Mouse (Mus musculus) embryo, embryonic 10 days (tissue): ENCODE measurements around the gene Txndc16.

Experiments used
- DNase-seq: peaks from one replicate; pipeline ENCODE4 v3.0.0-alpha.2; 2015; ENCODE audit warnings: low spot score

Gene Txndc16

DNA sequence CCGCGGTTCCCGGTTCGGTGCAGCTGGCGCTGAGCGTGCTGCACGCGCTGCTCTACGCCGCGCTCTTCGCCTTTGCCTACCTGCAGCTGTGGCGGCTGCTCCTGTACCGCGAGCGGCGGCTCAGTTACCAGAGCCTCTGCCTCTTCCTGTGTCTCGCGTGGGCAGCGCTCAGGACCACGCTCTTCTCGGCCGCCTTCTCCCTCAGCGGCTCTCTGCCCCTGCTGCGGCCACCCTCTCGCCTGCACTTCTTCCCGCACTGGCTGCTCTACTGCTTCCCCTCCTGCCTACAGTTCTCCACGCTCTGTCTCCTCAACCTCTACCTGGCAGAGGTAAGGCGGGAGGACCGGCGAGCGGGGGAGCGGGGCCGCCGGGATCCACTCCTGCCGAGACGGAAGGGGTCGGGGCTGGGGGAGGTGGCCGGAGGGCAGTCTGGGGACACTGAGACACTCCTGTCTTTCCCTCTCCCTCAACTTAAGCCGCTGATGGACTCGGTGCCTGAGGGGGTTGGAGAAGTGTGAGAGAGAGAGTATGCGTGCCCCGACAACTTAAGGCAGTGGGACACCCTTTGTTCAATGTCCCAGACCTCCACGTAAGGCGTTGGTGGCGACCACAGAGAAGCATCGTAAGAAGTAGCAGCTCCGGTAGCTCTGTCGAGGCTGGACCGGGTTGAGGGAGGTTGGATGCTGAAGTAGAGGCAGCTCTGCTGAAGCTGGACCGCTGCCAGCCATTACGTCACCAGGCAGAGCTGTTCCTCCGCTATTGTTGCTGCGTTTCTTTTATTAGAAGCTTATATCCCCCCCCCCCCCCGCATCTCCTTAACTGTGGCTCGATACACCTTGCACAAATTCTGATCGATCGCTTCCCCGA lies at the start of gene Txndc16:
Gene Txndc16, minus strand, starts transcription at position 239 of the 867 bp plus-strand sequence.
- DNase-seq, result peak; percentile 79

DNA sequence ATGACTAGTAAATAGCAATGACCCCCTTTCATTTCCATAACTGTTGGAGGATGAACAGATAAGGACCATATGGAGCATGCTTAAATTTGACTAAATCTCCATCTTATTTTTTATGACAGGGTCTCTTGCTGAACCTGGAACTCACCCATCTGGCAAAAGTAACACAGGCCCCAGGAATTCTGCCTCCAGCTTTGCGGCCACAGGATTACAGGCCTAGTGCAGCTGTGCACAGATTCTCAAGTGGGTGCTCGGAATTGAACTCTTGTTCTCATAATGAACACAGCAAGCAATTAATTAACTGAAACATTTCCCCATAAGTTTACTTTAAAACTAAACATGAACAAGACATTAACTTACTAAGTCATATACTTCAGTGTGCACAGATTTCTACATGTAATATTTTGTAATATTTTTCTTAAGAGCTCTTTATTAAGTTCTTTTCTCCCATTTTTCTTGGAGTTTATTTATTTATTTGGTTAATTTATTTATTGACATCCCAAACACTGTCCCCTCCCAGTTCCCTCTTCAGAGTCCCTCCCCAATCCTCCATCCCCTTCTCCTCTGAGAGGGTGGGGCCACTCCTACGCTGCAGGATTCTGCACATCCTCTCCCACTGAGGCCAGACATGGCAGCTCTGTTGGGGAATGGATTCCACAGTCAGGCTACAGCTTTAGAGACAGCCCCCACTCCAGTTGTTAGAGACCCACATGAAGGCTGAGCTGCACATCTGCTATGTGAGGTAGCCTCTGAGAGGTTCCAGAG lies 43.9 kb upstream of the Txndc16 start:
- DNase-seq, result no peak

DNA sequence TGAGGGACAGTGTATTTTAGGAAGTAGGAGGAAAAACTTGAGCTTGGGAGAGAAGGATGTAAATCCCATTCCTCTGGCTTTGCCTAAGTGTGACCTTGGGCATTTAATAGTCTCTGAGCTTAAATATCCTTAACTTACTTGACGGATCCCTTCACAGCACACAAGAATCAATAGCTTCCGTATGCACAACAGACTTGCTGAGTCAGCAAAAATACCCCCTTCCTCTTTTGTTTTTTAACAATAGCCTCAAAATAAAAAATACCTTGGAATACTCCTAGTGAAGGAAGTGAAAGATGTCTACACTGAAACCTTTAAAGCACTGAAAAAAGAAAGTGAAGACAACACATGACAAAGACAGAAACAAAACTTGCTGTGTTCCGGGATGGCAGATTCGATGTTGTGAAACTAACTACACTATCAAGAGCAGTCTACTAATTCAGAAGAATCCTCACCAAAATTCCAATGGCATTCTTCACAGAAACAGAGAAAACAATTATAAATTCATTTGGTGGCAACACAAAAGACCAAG lies 31.5 kb upstream of the Txndc16 start:
- DNase-seq, result no peak

DNA sequence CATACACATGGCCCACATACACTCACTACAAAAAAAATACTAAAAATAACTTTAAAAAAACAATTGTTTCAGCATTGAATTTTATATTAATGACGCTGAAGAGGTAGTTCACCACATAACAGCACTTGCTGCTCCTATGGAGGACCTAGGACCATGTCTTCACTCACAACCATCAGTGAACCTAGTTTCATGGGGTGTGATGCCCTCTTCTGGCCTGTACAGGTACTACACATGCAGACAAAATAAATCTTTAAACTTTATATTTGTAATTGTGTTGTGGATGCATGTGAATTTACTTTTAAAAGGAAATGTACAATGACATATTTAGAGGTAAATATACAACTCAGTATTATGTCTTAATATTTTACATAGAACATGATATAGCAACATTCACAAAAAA lies 21.5 kb upstream of the Txndc16 start:
- no peak for DNase-seq

DNA sequence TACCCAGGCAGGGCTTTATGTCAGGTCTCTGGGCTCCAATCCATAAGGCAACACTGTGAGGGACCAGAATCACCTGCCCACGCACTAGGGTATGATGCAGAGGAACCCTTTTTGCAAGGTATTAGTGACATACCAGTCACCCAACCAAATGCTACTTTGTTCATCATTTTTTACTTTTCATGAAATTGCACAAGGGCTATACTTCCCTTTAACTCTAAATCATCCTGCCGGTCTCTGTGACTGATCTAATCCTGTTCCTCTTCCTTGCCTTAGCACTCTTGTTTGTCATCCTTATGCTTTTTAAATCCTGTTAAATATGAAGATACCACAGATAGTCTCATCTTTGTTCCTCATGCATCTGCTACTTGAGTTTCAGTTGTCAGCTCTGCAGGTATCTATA lies 18.9 kb upstream of the Txndc16 start:
- DNase-seq, result no peak

DNA sequence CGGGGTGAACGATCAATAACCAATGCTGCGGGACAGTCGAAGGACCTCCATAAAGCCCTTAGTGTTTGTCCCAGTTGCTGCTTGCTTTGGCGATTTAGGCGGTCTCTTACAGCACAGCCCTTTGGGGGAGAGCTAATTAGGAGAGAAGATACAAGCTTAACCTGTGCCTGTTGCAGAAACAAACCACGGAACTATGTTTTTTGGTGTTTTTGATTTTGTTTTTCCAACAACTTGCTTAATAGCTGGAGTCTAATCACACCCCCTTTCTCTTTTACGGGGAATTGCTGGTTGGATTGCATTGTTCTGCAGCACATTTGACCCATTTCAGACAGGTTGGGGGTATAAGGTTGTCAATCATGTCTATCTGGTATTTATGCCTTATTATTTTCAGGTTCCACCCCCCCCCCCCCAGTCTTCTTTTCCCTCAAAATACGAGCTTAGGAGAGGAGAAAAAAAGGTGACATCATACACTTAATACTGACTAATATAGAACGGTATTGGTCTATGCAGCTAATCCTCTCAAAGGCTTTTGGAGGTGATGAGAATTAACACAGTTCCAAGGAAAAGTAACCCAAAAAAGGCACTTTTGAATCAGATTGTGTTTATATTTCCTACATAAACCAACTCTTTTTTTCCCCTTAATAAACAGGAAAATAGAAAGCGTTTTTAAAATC lies 966 bp upstream of the Txndc16 start:
- DNase-seq, result no peak

DNA sequence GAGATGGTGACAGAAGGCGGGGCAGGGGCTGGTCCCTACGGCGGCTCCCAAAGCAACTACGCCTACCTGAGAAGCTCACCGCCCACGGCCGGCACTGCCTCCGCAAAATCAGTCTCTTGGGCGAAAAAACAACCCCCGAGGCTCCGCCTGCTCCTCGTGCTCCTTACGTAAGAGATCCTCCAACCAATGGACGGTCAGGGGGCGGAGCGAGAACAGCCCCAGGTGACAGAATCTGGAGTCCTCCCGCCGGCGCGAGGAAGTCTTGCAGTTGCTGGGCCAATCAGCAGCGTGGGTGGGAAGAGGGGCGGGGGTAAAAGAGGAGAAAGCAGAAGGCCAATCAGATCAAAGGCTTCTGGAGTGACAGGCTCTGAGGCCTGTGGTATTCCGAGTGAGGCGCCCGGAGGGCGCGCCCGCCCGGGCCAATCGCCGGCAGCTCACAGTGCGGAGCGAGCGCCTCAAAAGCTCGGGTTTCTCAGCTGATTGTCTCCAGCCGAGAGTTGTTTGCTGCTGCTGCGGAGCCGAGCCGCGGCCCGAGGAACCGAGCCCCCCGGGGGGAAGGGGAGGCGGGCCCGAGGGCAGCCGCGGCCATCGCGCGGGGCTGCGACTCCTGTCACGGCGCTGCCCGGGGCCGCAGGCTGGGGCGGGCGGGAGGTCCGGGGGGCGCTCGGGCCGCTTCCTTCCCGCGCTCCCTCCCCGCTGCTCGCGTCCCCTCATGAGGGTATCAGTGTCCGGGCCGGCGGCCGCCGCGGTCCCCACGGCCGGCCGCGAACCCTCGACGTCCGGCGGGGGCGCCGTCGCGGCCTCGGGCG lies 643 bp downstream of the Txndc16 start, which contains the start of gene Gpr137c:
Gene Gpr137c, plus strand, starts transcription at position 437 of the 809 bp plus-strand sequence.
- peak; percentile 98 for DNase-seq

DNA sequence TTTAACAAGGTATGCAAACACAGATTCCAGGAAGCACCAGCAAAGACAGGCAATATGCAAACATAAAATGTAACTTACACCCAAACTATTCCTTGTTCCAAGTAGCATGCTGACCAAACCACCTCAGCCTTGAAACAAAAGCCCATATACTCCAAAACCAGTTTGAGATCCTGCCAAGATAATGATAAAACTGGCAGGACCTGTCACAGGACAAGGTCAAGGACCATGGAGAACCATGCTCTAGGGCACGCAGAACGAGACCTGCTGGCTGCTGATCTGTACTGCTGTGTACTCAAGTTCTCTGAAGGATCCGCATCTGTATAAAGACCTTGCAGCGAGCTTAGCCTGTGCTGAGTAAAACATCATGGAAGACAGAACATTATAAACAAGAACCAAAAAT lies 2.4 kb downstream of the Txndc16 start:
- DNase-seq, result no peak

DNA sequence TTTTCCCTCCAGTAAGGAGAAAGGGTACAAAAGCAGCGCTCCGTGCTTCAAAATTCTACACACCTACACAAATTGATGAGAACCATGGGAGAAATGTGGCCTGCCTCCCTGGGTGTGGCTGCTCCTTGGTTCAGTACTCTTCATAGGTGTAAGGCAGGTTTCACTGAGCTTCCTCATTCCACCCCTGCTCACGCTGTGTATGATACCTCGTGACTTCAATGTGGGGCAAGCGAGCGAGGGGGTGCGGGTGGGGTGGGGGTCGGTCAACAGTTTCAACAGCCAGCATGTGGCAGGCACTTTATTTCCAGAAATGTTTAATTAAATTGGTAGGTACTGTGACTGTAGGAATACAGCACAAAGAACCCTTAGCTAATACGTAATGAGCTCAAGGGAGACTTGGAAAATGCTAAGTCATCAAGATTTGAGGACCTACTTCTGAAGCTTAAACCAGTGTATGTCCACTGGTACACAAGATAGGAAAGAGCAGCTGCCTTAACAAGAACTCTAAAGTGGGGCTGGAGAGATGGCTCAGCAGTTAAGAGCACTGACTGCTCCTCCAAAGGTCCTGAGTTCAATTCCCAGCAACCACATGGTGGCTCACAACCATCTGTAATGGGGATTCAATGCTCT lies 3.3 kb downstream of the Txndc16 start:
- DNase-seq, result no peak

DNA sequence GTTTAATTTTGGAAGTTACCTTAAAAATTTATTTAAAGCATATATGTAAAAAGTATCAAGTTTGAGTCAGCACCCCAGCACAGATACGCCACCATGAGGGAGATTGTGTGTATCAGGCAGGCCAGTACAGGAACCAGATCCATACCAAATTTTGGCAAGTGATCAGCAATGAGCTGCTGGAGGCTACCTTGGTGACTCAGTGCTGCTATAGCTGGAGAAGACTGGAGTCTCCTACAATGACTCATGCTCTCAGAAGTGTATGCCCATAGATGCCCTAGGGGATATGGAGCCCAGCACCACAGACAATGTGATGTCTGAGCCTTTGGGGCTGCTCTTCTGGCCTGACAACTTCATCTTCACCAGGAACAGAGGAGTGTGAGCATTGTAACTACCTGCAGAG lies 8.7 kb downstream of the Txndc16 start:
- no peak for DNase-seq

DNA sequence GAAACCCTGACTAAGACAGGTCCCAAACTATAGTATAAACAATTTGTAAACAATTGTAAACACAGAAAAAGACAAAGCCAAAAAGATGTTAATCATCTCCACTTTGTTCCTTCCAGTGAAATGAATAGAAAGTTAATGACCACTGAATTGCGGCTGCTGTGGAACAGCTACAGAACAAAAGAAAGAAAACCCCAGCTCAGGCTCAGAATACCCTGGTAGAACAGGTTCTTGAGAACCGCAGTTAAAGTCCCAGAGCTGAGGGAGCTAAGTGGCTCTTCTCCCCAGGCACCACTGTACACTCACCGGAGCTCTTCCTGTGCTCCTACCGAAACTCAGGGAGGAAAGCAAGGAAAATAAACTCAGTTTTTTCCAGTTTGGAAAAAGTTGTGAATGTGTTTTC lies 9.4 kb downstream of the Txndc16 start:
- no peak for DNase-seq

DNA sequence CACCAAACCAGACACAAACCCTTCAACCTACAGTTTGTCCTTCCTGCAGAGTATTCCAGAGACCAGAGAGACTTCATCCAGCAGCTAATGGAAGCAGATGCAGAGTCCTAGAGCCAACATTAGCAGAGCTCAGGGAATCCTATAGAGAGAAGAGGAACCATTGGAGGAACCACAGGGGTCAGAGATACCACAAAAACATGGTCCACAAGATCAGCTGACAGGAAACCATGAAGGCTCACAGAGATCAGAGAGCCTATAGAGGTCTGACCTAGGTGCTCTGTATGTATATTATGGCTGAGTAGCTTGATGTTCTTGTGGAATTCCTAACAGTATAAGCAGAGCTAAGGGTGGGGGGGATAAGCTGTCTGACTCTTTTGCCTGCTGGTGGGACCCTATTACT lies 19.5 kb downstream of the Txndc16 start:
- DNase-seq, result no peak

DNA sequence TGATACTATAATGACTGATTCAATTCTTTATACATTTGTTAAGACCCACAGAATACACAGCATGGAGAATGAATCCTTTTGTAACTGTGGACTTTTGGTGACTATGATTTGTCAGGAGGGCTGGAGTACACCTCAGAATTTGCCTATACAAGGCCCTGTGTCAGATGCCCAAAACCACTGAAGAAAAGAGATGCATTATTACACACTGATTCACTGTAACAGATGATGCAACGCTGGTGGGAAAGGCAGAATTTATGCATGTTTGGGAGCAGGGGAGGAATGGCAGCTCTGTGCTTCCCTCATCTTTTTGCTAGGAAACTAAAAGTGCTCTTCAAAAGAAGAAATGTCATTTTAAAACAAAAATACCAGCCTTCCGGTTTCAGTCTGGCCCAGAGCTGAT lies 29.1 kb downstream of the Txndc16 start:
- no peak for DNase-seq

DNA sequence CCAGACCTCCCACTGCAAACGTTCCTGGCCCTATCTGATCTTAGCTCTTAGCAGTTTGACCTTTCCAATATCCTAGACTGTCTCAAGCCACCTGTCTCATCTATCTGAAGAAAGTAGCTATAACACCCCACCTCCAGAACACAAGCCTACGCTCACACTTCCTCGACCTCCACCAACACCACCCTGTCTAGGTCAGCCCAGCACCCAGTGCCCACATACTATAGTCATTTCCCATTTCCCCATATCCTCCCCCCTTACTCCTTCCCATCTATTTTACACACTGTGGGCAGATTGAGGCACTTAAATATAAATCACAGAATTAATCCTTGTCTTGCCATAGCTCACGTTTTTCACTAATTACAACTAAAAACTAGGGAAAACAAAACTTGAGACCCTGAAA lies 38.5 kb downstream of the Txndc16 start:
- no peak for DNase-seq

DNA sequence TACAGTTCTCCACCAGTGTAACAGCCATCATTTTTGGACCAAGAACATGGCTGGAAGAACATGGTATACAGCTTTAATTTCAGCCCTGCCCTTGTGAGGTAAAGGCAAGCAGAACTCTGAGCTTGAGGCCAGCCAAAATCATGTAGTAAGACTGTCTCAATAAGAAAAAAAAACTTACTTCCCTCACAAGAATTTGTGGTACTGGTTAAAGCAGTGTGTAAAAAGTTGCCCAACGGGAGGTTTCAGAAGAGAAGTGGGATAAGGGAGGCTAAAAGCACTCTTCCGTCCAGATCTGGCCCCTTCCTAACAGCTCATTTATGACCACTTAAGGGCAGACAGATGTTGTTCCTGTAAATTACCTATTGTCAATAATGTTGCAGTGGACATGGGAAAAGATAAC lies 40.5 kb downstream of the Txndc16 start:
- no peak for DNase-seq

DNA sequence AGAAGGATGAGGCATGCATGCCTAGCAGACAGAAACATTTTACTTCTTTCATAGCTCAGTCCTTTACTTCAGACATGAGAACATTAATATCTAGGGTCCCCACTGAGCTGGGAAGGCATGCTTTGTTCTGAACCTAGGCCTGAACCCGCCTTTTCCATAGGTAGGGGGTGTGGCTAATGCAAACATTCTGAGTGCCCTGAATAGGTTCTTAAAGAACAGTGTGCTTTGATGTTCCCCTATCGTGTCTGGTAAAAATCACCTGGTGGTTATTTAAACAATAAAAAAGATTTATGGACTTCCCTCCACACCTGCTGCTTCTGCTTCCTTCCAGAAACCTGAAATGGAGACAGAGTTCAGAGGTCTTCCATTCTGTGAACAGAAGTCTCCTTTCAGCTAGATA lies 40.9 kb downstream of the Txndc16 start:
- DNase-seq, result no peak

DNA sequence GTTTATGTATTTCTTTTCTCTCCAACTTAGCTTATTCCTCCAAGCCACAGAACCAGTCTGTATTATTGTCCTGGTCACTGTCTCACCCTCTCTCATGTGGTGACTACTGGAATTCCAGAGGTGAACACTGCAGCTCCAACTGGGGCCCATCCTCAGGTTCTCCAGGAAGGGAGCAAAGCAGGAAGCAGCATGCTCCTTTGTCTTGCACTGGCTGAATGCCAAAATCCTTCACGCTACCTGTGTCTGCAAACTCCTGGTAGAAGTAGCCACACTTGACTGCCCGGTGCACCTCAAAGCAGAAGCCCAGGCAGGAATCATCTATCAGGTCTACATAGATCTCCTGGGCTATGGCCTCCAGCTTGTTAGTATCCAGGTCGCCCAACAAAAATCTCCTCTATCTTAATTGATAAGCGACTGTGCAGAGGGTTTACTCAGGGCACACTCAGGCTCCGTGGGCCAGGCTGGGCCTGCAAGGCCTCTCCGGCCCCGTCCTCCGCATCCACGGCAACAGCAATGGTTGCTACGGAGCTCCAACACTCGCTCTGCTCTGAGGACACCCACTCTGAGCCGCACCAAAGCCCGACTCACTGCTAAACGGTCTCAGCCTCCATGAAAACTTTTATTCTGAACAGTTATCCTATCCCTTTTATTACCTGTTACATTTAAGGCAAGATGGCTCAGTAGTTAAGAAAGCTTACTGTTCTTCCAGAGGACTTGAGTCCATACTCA lies 45.0 kb downstream of the Txndc16 start:
- DNase-seq, result no peak

DNA sequence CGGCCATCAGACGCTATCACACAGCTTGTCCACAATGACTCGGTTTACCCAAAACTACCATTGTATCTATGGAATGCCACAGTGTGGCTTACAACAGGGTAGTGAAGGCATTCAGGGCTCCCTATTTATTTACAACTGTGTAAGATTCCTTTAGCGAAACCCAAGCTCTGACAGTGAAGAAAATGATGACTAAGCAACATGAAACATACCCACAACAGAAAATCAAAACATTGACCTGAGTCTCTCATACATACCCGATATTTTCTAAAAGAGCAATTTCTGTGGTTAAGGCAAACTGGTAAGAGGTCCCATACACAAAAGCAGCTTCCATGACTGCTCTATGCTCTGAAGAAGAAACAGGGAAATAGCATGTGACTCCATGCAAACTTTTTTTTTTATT lies 47.9 kb downstream of the Txndc16 start:
- no peak for DNase-seq

DNA sequence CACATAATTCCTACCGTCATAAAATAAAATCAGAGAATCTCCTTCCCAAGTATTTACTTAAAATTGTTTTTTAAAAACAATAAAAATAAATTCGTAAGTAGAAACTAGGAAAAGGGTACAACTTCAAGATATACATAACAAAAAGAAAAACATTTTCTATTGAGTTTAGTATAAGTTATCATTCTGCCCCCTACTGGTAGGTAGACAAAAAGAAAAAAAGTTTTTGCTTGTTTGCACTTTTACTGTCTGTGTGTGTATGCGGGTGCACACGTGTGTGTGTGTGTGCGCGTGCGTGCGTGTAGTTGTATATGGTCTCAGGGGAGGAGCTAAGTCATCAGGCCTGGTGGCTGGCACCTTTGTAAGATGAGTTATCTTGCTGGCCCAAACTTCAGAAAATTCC lies 52.8 kb downstream of the Txndc16 start:
- no peak for DNase-seq

DNA sequence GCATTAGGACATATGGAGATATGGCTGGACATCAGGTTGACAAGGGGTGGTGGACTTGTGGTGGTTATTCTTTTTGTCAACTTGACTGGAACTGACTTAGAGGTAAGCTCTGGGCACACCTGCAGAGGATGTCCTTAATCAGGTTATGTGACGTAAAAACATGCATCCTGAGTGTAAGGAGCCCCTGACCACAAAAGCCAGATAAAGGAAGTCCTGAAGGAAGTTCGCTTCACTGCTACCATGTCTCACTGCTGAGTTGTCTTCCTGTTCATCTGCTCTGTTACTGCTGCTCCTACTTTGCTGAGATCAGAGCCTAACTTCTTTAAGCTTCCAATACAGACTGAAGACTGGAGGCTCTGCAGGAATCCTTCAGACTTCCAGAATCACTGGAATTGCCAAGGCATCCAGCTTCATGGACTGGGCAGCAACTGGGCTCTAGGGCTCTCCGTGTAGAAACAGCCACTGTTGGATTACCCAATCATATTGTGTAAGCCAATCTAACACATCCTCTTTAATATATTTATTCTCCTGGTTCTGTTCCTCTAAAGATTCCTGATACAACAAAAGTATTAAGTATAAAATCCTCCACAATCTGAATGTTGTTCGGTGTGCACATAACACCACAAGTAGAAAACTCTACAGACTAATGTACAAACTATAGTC lies 64.5 kb downstream of the Txndc16 start:
- no peak for DNase-seq
